ENCODE assay signal across 16 mouse cellular contexts in genomic region chr2:73371530-73372335, GRCm38 (mm10). TPM values are rescaled to one million over a fixed set of nuclear protein-coding genes. Genes with fewer than 3 reads are reported as not detected.
DNase-seq lines count a peak whose midpoint lies in the region; ATAC-seq and TF ChIP-seq lines count a peak whose summit lies in the region.
"Had no signal": no experiment of that assay in that cellular context is flagged by ENCODE, and none has a peak within 500 bp of the region (broad histone marks: within the 10 kb centered on the region; RNA-seq: fewer than 3 reads in every experiment).

No protein-coding gene starts in this region.

- no peaks in the 10 kb centered on the region for H3K27me3 ChIP-seq in heart, embryonic 10.5 days (ENCODE audit: insufficient read depth, poor library complexity, severe bottlenecking)
- H3K27me3 ChIP-seq: midbrain, embryonic 13.5 days; neural tube, embryonic 12.5 days had no signal

- H3K9me3 ChIP-seq in heart, embryonic 10.5 days = no peaks in the 10 kb centered on the region
- H3K9me3 ChIP-seq: forebrain, embryonic 10.5 days; midbrain, embryonic 13.5 days; neural tube, embryonic 12.5 days had no signal

- no peak for TF ChIP-seq POLR2A in lung, adult 2 months (IDR thresholded peaks at IDR 0.05; ENCODE audit: borderline replicate concordance, extremely low read depth, low read depth, low read length)
- TF ChIP-seq POLR2A in olfactory bulb, adult 2 months (IDR thresholded peaks at IDR 0.05; ENCODE audit: insufficient read depth, low read depth, low read length) = no peak

- WGBS in heart, embryonic 10.5 days = 66% methylated on average over 9 of the region's 9 CpGs
- WGBS in lung, adult 2 months = 61% methylated on average over 9 of the region's 9 CpGs
- 36% methylated on average over 9 of the region's 9 CpGs for WGBS in olfactory bulb, adult 2 months

- peak; percentile 94 for ATAC-seq in granulocyte monocyte progenitor cell, adult 5-6 weeks (replicated peaks; ENCODE audit: poor library complexity, severe bottlenecking)
- no peak for ATAC-seq in inflammation-experienced regulatory T-cells, adult 6 months
- ATAC-seq: midbrain, embryonic 13.5 days had no signal

- no peak overlapping the region for H3K4me3 ChIP-seq in heart, embryonic 10.5 days
- no peak overlapping the region for H3K4me3 ChIP-seq in lung, adult 2 months (replicated peaks; ENCODE audit: extremely low read depth, low read depth, low read length)
- H3K4me3 ChIP-seq in olfactory bulb, adult 2 months (ENCODE audit: insufficient read depth, low read depth, low read length) = no peak overlapping the region
- H3K4me3 ChIP-seq: forebrain, embryonic 10.5 days; midbrain, embryonic 13.5 days; neural tube, embryonic 12.5 days had no signal

- H3K4me1 ChIP-seq in heart, embryonic 10.5 days = peaks cover 7% of the 10 kb centered on the region
- no peaks in the 10 kb centered on the region for H3K4me1 ChIP-seq in lung, adult 2 months (ENCODE audit: control insufficient read depth, insufficient read depth, low read length)
- H3K4me1 ChIP-seq in olfactory bulb, adult 2 months (ENCODE audit: control insufficient read depth, insufficient read depth, low read length) = peaks cover 3% of the 10 kb centered on the region; the same call in 1 of the 2 replicates
- H3K4me1 ChIP-seq: forebrain, embryonic 10.5 days; midbrain, embryonic 13.5 days; neural tube, embryonic 12.5 days had no signal

- intact Hi-C loops in heart, postnatal 10 days (cut with DNase I) = no loop called here

- no peak for TF ChIP-seq CTCF in lung, adult 2 months (IDR thresholded peaks at IDR 0.05; ENCODE audit: insufficient read depth, low read length)
- no peak for TF ChIP-seq CTCF in olfactory bulb, adult 2 months (IDR thresholded peaks at IDR 0.05; ENCODE audit: insufficient read depth, low read depth, low read length)

- H3K36me3 ChIP-seq in heart, embryonic 10.5 days = no peaks in the 10 kb centered on the region
- H3K36me3 ChIP-seq: forebrain, embryonic 10.5 days; midbrain, embryonic 13.5 days; neural tube, embryonic 12.5 days had no signal

- peak overlapping the region; percentile 70 for H3K27ac ChIP-seq in heart, embryonic 10.5 days
- H3K27ac ChIP-seq in olfactory bulb, adult 2 months (ENCODE audit: insufficient read depth, low read depth, low read length) = peak overlapping the region; percentile 56
- H3K27ac ChIP-seq: forebrain, embryonic 10.5 days; hindbrain, embryonic 14.5 days; liver, embryonic 14.5 days; midbrain, embryonic 13.5 days; neural tube, embryonic 12.5 days had no signal

- DNase-seq in heart, embryonic 10.5 days (ENCODE audit: low spot score) = no peak
- DNase-seq in heart, postnatal 10 days = no peak
- peak; percentile 52 for DNase-seq in lung, postnatal 36 days
- no peak for DNase-seq in lung, adult 2 months
- DNase-seq in cerebellum, adult 18-20 months = no peak
- DNase-seq: cerebellum, adult 9-10 months; kidney, adult 9 months; right cerebral cortex, adult 18-20 months had no signal

RNA-seq across cellular contexts. Expression of gene Gpr155, which starts 14.6 kb away (rescaled TPM):
- 3.5 and 4.7 TPM in 2 replicates for polyA plus RNA-seq in heart, embryonic 10.5 days (2016; fragmentation: Nextera tagmentation; extraction: Ambion mirVana)
- total RNA-seq in heart, postnatal 10 days (2021) = 10 to 100 TPM in 1 of 2 experiments, 1 to 10 TPM in 1; 8.4 to 10.1 TPM
- polyA plus RNA-seq in lung, adult 2 months (2012; rRNA removed) = 16.4 and 20.8 TPM in 2 replicates
- not detected in 2 replicates for total RNA-seq in granulocyte monocyte progenitor cell, adult 5-6 weeks (2014; fragmentation: Nextera tagmentation)
- total RNA-seq in granulocyte monocyte progenitor cell, adult 5-6 weeks (2017) = not detected in 2 replicates
- polyA plus RNA-seq in olfactory bulb, adult 2 months (2012; ENCODE audit: insufficient read depth, insufficient read length, low replicate concordance, missing spikeins) = not detected in 2 replicates
- 10 to 100 TPM; 22.1 to 24.3 (median 24.1) TPM for polyA plus RNA-seq in inflammation-experienced regulatory T-cells, adult 6 months (2017; shearing (Covaris generic))

RNA-seq across cellular contexts. Expression of gene Cir1, which starts 59.2 kb away (rescaled TPM):
- polyA plus RNA-seq in heart, embryonic 10.5 days (2016; fragmentation: Nextera tagmentation; extraction: Ambion mirVana) = 9.7 and 12.0 TPM in 2 replicates
- total RNA-seq in heart, postnatal 10 days (2021) = 10 to 100 TPM; 13.7 to 14.0 TPM
- 2.1 and 4.3 TPM in 2 replicates for polyA plus RNA-seq in lung, adult 2 months (2012; rRNA removed)
- 9.9 and 11.6 TPM in 2 replicates for total RNA-seq in granulocyte monocyte progenitor cell, adult 5-6 weeks (2014; fragmentation: Nextera tagmentation)
- 14.0 and 14.1 TPM in 2 replicates for total RNA-seq in granulocyte monocyte progenitor cell, adult 5-6 weeks (2017)
- polyA plus RNA-seq in olfactory bulb, adult 2 months (2012; ENCODE audit: insufficient read depth, insufficient read length, low replicate concordance, missing spikeins) = not detected in 2 replicates
- 10 to 100 TPM; 18.9 to 30.4 (median 30.3) TPM for polyA plus RNA-seq in inflammation-experienced regulatory T-cells, adult 6 months (2017; shearing (Covaris generic))

RNA-seq across cellular contexts. Expression of gene Scrn3, which starts 59.3 kb away (rescaled TPM):
- polyA plus RNA-seq in heart, embryonic 10.5 days (2016; fragmentation: Nextera tagmentation; extraction: Ambion mirVana) = 15.1 and 16.6 TPM in 2 replicates
- total RNA-seq in heart, postnatal 10 days (2021) = 10 to 100 TPM; 14.0 to 17.4 TPM
- polyA plus RNA-seq in lung, adult 2 months (2012; rRNA removed) = 5.5 and 8.9 TPM in 2 replicates
- total RNA-seq in granulocyte monocyte progenitor cell, adult 5-6 weeks (2014; fragmentation: Nextera tagmentation) = 5.5 and 9.2 TPM in 2 replicates
- total RNA-seq in granulocyte monocyte progenitor cell, adult 5-6 weeks (2017) = 9.0 and 9.6 TPM in 2 replicates
- polyA plus RNA-seq in olfactory bulb, adult 2 months (2012; ENCODE audit: insufficient read depth, insufficient read length, low replicate concordance, missing spikeins) = not detected in 2 replicates
- polyA plus RNA-seq in inflammation-experienced regulatory T-cells, adult 6 months (2017; shearing (Covaris generic)) = 10 to 100 TPM in 2 of 3 experiments, 1 to 10 TPM in 1; 8.8 to 13.5 (median 12.5) TPM
